Mouse (Mus musculus) T-helper 2 cell (primary cell): ENCODE results near the gene Mettl7a2.
"Not testable (repeated sequence)": the region's sequence is repeated elsewhere in the genome, so short reads cannot be mapped to it uniquely, and the experiment has no call there.

Experiments used
- in situ Hi-C: fragments of 300-600 bp; cut with MboI, MseI; formaldehyde crosslinking; loops from one replicate; pipeline ENCODE4 v1.15.1; 2025; ENCODE audit warnings: high pct_unique_total_duplicates

Gene Mettl7a2

DNA sequence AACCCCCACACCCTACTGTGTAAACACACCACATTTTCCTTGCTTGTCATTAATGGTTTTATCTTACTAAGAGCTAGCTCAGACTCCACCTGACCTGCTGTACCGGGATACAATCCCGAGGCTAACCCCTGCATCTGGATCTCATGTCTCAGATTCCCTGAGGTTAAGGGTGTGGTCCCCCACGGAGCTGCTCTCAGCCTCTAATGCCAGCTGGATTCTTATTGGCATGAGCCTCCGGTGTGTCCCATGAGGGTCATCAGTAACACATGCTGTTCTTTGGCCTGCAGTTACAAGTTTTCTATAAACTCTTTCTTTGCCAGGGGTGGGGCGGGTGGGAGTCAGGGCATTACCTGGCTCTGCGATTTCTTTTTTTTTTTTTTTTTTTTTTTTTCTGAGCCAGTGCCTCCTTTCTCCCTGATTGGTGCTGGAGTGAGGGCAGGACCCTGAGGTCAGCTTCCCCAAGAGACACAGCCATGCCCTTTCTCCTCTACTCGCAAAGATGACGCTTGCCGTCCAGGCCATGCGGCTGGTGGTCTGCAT is at the start of gene Mettl7a2, which contains the start of gene Methig1:
Mettl7a2 (plus strand) TSS at position 490 of the 540 bp plus-strand sequence.
Methig1 (plus strand) TSS at position 439 of the 540 bp plus-strand sequence.
- in situ Hi-C loops: no loop called here

DNA sequence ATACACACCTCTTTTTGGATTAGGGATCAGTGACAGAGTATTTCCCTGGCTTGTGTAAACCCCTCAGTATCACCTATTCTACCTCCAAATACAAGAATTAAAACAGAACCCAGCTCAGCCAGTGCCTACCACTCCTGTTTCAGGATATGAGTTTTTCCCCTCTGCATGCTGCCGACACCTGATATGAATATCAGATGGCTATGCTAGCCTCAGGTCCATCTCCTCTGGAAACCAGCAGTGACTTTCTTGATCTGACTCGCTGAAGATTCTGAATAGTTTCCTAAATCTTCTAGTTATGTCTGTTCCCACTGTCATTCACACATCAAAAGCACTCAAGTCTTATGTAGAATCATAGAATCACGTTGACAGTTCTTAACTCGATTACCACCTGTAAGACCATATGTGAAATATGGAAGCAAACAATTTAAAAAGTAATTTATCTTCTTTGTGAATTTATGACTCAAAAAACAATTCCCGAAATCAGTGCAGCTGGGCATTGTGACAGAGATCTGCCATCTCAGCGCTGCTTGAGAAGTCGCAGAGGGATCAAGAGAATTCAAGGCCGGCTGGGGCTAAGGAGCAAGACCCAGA is 49.5 kb upstream of the Mettl7a2 start:
- in situ Hi-C loops: no loop called here

DNA sequence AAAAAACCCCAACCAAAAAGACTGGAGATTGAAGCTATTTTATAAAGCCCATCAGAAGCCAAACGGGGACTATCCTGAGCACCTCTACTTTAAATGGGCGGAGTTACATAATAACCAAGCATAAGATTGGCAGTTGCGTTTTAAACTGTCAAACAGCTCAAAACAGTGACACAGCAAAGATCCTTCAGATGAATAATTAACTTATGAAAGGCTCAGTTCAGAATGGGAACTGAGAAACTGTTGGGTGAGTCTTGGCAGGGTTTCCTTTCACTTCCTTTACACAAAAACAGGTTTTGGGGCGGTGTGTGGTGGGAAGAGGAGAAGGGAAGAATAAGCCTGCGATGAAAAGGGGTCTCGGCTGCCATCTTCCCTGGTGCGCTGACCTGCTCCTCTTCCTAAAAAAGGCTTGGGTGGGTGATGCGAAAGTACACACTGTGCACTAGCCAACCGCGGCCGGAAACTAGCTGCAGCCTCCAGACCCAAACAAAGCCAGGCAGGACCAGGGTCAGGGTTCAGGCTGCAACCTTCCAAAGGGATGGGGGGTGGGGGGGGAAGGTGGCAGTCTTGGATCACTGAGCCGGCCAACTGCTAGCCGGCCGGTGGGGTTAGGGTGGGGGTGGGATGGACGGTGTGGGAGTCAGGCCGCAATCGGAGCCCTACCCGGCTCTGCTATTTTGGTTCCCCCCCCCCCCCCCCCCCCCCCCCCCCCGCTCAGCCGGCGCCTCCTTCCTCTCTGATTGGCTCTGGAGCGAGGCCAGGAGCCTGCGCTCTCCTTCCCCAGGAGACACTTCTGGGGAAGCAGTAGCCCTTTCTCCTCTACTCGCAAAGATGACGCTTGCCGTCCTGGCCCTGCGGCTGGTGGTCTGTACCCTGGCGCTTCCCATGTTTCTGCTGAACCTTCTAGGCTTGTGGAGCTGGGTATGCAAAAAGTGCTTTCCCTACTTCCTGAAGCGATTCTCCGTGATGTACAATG is 48.7 kb upstream of the Mettl7a2 start, which contains the start of gene Mettl7a1:
Mettl7a1 (plus strand) TSS at position 122 of the 973 bp plus-strand sequence.
- in situ Hi-C loops: no loop called here

DNA sequence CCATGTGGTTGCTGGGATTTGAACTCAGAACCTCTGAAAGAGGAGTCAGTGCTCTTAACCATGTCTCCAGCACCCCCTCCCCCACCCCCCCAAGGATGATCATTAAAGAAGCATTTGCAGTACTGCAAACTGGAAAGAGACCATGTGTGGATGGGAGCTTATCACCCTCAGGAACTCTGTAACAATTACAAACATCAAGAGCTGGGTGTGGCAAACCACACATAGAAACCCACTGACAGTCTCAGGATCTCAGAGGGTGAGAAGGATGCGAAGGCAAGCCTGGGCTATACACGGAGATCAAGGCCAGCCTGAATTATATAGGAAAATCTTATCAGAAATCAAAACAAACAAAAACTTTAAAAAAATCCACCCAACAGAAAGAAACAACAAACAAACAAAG is 46.8 kb upstream of the Mettl7a2 start:
- in situ Hi-C loops: no loop called here

DNA sequence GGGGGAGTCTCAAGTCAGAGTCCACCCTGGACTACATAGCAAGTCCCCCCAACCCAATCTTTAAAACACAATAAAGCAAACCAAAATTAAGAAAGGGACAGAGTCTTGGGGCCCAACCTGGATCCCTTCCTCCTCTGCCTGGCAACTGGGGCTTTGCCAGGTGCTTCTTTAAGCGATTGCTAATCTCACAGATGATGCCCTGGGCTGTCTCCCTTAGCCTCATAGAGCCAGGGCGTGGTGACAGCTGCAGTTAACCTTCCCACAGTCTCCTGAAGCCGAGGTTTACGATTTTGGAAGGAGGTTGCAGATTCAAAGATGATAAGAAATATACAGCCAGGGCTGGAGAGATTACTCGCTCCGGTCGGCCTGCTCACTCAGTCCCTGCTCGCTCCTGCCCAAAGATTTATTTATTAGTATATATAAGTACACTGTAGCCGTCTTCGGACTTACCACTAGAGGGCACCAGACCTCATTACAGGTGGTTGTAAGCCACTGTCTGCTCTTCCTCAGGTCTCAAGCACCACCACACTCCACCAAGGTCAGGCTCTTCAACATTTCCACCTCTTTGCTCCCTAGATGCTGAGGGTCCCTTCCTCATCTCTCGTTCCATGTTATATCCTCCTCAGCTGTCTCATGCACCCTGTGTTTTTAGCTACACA is 45.4 kb upstream of the Mettl7a2 start:
- in situ Hi-C loops: not testable (repeated sequence)

DNA sequence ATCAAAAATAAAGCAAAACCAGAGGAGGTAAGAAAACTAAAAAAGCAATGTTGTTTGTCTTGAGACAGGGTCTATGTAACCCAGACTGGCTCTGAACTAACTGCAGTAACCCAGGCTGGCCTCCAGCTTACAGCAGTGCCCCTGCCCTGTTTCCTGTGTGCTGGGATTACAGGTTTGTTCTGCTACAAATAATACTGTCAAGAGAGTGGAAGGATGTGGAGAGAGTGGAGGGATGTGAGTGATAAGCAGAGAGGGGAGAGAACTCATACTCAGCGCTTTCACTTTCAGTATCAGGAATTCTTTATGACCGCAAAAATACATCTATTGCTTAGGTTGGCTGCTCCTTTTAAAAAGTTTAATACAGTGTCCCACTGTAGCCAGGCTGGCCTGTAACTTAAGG is 40.7 kb upstream of the Mettl7a2 start:
- in situ Hi-C loops: no loop called here

DNA sequence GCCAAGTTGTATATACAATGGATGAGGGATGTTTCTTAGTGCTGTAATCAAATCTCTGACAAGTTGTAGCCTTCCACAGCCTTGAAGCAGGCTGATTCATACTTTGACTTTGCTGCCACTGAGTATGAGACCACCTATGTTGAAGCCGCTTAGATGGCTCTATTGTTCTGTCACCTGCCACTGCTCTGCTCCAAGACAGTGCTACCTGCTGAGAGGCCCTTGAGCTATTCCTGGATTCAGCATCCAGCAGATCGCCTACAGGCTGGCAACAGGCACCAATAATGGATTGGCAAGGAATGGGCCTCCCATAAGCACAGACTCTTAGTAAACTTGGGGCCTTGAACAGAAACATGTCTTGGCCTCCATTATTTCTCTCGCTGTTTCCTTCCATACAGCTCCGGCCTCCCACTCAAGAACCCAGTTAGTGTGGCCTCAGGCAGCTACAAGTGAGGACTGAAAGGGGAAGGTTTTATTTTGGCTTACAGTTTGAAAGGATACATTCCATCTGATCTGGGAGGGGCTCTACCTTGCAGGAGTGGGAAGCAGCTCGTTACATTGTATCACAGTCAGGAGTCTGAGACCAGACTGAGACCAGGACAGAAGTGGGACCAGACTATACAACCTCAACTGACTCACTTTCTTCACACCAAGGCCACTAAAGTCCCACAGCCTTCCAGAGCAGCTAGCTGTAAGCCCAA is 38.4 kb upstream of the Mettl7a2 start:
- in situ Hi-C loops: no loop called here

DNA sequence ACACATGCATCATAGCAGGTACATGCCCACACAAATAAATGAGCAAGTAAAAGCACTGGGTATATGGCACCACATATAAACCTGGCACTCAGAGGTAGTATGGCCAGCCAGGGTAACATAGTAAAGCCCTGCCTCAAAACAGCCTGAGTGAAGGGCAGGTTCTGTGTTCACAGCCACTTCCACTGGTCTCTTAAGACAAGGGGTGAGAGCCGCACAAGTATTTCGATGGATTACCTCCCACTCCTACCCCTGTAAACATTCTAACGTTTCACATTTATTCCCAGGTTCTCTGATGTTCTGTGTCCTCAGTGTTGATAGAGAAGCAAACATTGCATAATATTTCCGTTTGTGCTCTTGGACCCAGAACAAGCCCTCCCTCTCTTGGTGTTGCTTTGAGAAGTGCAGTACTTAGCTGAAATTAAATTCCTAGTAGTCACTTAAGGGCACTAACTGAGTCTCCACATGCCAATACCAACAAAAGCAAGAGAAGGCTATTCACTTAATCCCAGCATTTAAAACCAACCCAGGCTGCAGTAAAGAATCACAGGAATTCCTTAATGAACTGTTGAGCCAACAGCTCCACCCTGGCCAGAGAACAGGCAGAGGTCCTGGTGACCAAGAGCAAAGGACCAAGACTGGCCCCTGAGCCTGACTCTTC is 34.9 kb upstream of the Mettl7a2 start:
- in situ Hi-C loops: not testable (repeated sequence)

DNA sequence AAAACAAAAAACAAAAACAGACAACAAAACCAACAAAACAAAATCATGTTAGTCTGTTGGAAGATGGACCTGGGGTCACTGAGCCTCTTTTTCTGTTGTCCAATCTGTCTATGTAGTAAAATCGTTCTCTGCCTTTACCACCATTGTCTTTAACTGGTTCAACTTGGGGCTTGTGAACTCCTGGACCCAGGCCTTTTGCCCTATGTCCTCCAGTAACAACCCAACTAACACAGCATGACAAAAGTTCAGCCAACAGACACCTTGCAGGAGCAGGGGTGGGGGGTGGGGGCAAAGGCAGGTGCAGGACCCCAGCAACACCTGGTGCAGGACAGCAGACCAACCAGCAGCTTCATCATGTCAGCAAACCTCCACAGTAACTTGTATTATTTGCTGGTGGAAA is 33.1 kb upstream of the Mettl7a2 start:
- in situ Hi-C loops: no loop called here

DNA sequence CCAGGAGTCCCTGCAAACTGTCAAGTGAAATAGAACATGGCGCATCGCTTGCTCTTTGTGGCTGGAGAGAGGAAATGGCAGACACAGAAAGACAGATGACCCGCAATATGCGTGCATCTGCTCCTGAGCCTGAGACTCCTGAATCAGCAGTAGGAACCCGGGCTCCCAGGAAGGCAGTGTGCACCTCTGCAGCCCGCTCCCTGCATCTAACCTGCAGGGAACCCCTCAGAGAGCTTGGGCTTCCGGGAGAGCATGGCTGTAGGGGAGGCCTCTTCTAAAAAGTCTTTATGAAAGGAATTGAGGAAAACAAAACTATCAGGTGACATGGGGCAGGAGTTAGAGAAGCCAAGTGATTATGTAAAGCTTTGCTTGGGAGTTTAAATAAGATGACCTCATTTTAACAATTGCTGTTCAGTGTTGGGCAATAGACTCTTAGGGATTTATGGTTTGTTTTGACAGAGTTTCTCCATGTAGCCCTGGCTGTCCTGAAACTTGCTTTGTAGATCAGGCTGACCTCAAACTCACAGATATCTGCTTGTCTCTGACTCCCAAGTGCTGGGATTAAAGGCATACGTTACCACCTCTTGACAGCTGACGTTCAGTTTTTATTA is 32.6 kb upstream of the Mettl7a2 start:
- in situ Hi-C loops: no loop called here

DNA sequence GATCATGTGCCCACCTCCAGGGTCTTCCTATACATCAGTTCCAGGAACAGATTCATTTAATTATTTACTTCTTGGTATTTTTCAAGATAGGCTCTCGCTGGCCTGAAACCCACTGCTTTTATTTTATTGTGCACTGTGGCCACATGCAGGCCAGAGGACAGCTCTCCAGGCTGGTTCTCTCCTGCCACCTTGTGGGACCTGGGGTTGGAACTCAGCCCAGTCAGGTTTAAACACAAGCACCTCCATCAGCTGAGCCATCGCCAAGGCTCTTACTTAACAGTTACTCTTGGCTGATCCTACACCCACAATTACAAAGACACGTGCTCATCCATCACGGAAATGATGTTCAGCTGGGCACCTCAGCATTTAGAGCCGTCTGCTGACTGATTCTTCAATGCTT is 31.9 kb upstream of the Mettl7a2 start:
- in situ Hi-C loops: no loop called here

DNA sequence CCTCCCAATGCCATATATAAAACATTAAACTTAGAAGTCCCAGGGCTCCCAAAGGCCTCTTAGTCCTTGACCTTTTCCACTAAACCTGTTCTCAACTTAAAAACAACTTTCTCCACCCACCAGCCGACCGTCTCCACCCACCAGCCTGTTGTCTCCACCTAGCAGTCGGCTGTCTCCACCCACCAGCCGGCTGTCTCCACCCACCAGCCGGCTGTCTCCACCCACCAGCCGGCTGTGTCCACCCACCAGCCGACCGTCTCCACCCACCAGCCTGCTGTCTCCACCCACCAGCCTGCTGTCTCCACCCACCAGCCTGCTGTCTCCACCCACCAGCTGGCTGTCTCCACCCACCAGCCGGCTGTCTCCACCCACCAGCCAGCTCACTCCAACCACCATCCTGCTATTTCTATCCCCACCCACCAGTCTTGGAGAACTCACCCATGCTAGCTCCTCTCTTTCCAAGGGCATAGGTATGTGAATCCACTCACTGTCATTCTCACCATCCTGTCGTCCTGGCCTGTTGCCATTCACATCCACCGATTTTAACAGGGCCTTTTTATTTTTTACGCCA is 28.9 kb upstream of the Mettl7a2 start:
- in situ Hi-C loops: no loop called here

DNA sequence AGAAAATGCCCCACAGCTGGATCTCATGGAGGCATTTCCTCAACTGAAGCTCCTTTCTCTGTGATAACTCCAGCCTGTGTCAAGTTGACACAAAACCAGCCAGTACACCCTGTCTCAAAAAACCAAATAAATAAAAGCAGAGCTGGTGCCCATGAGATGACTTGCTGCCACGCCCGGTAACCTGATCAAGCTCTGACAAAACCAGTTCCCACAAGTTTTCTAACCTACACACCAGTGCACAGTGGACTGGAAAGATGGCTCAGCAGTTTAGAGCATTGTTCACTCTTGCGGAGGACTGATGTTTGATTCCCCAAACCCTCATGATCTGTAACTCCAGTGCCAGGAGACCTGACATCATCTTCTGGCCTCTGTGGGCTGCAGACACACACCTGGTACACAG is 27.8 kb upstream of the Mettl7a2 start:
- in situ Hi-C loops: no loop called here

DNA sequence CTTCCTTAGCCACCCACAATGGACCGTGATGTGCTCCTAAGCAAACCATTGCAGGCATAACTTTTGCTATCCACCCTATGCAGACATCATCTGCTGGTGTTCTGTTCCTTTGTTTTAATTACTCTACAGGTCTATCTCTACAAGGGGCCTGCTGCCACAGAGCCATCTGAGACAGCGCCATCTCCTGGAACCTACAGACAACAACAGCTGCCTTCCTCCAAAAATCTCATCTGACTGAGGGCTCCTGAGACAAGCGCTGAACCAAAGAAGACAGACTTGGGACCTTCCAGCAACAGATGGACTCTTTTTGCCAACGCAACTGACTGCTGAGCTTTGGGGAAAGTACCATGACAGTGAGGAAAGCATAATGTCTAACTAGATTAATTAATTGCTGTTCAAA is 24.9 kb upstream of the Mettl7a2 start:
- in situ Hi-C loops: not testable (repeated sequence)

DNA sequence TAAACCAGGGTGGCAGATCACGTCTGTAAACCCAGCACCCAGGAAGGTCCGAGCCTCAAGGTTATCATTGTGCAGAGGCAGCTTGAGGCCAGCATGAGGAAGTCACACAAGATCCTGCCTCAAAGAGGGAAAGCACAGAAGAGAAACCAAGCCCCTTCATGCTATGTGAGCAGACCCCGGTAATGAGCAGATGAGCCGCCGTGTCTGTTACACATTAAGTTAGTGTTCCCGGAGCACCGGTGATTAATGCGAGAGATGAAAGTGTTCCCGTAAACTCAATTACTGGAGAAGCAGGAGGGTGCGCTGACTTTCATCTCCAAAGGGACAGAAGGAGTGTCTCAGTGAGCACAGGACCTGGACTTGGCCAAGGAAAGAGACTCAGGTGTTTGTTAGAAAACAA is 23.7 kb upstream of the Mettl7a2 start:
- in situ Hi-C loops: not testable (repeated sequence)

DNA sequence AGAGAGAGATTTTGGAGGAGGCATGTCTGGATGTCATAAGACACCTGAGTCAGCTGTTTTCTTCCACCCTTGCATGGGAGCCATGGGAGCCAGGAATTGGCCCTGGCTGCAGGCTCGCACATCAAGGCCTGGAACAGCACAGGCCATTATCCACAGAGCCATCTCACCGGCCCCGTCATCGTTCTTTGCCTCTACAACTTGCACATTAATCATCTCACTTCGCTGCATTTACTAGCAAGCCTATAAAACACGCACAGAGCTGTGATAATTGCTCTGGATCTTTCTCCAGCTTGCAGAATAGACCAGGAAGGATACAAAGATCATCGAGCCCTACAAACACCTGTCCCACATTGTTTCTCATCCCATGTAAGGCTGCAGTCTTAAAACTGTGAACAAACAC is 22.3 kb upstream of the Mettl7a2 start:
- in situ Hi-C loops: loop anchor here (5.0 kb wide), 1 partner anchor 47 kb away; no protein-coding TSS in a partner anchor

DNA sequence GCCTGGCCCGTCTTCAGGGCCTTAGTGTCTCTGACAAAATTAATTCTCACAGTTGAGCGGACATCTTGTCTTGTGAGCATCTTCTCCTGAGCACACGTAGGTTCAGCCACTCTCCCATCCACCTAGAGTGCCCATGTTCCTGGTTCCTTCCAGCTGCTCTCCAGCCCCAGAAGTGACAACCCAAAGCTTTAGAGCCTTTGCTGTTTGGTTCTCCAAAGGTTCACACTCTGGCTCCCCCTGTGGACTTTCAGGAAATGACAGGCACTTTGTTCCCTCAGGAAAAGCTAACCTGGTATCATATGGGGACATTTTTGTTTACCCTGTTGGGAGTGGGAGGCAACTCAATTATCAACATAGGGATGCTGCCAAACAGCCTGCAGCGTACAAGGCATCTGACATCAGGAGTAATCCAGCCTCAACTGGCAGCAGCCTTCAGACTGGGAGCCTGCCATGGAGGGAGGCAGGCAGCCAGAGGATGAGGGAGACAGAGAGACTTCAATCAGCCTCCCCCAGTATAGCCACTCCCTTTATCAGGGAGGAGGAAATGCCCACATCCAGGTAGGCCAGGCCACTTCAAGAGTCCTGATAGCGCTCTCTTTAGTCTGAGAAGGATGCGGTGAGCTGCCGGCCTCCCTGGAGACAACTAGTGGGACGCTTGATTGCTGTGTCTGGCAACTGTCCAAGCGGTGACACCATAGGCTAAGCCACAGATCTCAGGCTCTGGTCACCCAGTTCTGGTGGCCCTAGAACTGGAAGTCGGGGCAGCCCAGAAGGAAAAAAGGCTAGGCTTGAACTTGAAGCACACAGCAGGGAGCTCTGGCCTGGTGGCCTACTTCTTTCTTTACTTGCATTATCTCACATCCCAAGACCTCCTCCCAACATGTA is 20.7 kb upstream of the Mettl7a2 start:
- in situ Hi-C loops: loop anchor here (5.0 kb wide), 1 partner anchor 45 kb away; no protein-coding TSS in a partner anchor

DNA sequence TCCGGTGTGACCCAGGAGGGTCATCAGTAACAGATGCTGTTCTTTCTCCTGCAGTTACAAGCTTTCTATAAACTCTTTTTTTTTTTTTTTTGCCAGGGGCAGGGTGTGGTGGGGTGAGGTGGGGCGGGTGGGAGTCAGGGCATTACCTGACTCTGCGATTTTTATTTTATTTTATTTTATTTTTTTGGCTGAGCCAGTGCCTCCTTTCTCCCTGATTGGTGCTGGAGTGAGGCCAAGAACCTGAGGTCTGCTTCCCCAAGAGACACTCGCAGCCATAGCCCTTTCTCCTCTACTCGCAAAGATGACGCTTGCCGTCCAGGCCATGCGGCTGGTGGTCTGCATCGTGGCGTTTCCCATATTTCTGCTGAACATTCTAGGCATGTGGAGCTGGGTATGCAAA is 18.4 kb upstream of the Mettl7a2 start, which contains the start of gene Mettl7a3:
Mettl7a3 (plus strand) TSS at position 301 of the 400 bp plus-strand sequence.
- in situ Hi-C loops: loop anchor here (5.0 kb wide), 1 partner anchor 43 kb away; no protein-coding TSS in a partner anchor

DNA sequence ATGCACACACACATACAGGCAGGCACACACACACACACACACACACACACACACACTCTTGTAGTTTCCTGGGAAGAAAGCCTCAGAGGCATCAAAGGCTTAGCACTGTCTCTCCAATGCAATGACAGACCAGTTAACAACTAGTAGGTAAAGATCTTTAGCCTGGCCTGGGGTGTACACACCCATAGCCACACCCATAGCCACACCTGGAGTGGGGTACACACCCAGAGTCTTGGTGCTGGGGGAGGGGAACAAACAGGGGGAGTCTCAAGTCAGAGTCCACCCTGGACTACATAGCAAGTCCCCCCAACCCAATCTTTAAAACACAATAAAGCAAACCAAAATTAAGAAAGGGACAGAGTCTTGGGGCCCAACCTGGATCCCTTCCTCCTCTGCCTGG is 15.7 kb upstream of the Mettl7a2 start:
- in situ Hi-C loops: not testable (repeated sequence)
